Mouse (Mus musculus): ENCODE measurements at regions not wholly inside any gene's neighbourhood (a gene's known extent, or its start where the extent isn't known, plus 50 kb on each side); places are given as distances from the start of the nearest gene placed in this dataset.
"Not testable (repeated sequence)": the region's sequence is repeated elsewhere in the genome, so short reads cannot be mapped to it uniquely, and the experiment has no call there.

DNA sequence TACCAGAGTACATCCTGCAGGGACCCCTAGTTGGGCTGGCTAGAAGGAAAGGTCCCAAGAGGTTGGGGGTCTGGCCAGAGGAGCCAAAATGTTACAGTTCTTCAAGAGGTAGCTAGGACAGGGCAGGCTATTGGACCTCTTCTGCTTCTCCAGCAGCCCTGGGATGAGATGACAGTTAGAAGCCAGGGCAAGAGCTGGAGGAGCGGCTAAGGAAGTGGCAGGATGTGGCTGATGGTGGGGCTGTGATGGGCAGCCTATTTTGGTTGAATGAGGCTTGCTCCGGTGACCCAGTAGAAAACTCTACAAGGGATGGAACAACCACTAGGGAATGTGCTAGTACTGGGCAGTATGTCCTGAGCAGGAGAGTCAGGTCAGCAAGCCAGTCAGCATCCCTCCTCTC is 82.8 kb downstream of the Ddx11 start:
- DNase-seq (ENCODE audit: low spot score): no peak
- intact Hi-C loops (cut with DNase I): no loop called here

DNA sequence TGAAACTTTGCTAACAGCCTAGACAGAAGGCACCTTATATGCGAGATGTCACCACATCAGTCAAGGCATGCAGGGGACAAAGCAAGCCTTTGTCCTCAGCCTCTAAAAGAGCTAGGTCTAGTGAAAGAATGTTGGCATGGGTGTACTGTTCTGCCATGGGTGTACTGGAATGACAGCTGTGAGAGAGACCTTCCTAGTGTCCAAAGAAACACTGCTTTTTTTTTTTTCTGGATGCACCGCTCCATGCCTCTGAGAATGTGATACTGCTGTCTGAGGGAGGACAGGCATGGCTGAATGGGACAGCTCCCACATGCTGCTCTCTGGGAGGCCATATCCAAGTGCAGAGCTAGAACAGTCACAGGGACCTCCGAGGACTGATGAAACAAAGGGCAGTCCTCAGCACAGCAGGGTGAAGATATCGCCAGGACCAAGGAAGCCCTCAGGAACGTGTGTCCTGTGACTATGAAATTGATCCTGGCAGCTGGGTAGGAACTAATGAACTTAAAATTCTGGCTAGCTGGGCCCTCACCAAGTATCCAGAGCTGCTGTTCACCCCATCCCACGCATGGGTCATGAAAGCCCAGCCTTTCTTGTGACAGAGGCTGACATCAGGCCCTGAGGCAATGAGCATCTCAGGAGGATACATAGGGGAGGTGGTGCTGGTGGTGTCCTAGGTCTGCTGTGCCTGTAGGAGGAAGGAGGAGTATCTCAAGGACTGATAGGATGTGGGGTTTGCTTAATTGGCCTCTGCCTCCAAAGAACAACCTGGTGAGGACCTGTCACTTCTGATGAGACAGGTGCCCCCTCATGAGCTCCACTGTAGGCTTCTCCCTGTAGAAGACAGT is 84.6 kb downstream of the Ddx11 start:
- DNase-seq (ENCODE audit: low spot score); intact Hi-C loops (cut with DNase I): not testable (repeated sequence)

DNA sequence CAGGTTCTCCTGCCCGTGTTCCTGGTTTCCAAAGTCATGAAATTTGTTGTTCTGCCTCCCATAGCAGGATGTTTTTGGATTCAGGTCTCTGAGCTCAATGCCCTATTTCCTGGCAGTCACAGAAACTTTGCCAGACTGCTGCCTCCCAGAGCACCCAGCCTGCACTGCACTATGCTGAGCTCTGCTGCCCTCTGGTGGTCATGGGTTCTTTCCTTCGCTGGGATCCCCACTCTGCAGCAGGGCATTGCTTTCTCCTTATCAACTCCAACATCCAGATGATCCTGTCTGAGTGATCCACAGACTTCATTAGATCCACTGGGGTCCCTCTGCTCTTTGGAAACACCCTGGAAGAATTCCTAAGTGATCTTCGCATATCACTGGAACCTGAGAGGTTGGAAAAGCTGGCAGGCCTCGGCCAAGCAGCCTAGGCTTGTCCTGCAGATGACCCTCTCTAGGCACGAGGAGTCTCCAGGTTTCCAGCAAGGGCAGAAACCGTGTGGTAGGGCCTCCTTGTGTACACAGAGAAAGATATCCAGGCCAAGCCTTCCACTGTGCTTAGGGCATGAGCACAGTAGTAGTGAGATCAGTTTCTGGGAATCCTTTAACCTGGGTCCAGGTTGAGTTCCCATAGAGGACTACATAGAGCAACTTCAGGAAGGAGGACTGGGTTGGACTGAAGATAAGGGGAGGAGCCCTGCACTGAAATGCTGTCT is 85.6 kb downstream of the Ddx11 start:
- DNase-seq (ENCODE audit: low spot score); intact Hi-C loops (cut with DNase I): not testable (repeated sequence)

DNA sequence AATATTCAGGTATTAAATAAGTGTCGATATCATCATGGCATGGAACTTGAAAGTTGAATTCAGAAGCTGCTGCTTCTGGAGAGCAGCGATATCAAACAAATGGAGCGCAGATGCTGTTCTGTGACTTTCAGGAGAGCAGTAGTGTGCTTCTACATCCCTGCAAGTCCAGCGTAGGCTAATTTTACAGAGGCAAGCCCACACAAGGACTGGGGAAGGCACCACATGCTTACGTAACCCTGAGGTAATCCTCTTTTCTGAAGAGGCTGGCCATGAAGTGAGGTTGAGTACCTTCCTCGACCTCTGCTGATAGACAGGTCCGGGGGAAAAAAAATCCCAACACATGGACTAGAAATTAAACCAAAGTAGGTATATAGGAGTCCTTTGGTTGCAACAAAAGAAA is 88.2 kb downstream of the Ddx11 start:
- no peak for DNase-seq (ENCODE audit: low spot score)
- intact Hi-C loops (cut with DNase I): loop anchor here (2.0 kb wide), 1 partner anchor 59 kb away; no protein-coding TSS in a partner anchor

DNA sequence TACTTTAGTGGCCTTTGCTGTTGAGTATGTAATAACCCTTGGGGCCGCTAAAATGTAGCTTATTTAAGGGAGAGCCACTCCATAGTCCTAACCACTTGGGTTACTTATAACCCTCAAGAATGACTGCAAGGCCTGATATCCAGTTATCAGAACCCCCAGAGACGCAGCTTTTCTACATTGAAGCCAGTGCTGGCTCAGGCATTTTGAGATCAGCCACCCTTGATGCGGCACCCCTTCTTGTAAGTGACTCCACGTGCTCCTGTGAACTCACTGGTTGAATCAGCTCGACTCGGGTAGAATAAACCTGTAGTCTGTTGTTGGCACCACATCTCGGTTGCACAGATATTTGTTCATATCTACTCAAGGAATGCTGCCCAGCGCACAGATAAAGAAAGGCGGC is 89.3 kb downstream of the Ddx11 start:
- no peak for DNase-seq (ENCODE audit: low spot score)
- intact Hi-C loops (cut with DNase I): no loop called here

DNA sequence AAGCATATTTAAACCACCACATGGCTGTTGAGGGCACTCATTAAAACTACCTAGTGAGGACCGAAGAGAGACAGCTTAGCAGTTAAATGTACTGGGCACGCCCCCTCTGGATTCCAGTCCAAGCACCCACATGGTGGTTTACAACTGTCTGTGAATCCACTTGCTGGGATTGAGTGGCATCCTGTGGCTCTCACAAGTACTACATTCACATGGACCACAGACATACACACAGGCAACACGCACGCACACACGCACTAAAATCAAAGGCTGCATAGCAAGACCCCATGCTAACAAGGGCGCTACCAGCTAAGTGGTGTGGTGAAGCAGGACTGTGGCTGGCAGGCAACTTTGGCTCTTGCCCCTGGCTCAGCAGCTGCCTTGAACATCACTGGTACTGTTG is 95.0 kb downstream of the Ddx11 start:
- intact Hi-C loops (cut with DNase I): no loop called here
- no peak for DNase-seq (ENCODE audit: low spot score)

DNA sequence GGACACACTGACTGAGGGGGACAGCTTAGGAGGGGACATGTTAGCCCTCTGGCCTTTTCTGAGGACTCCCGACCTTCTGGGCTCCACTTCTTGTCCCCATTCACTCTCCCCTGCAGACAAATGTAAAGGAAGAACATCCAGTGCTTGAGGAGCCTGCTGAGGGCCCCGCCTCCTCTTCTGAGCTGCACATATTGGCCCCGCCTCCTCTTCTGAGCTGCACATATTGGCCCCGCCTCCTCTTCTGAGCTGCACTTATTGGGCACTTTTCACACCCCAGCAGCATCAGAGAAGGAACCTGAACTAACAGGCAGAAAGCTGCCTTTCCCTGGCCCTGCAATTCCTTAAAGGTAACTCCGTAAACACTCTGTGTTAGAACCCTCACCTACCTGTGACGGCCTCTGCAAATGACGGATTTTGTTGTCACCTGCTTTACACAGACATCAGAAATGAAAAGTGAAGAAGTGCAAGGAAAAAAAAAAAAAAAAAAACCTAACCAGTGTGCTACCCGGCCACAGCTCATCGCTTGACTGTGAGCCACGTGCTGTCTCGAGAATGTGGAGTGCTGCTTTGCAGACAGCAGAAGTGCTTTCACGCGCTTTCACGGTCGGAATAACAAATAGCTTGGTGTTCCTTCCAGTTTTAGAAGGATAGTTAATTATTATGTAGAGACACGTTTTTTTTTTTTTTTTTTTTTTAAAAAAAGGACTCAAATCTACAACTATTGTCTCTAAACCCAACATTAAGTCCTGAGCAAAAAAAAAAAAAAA is 96.5 kb downstream of the Ddx11 start:
- intact Hi-C loops (cut with DNase I): no loop called here

DNA sequence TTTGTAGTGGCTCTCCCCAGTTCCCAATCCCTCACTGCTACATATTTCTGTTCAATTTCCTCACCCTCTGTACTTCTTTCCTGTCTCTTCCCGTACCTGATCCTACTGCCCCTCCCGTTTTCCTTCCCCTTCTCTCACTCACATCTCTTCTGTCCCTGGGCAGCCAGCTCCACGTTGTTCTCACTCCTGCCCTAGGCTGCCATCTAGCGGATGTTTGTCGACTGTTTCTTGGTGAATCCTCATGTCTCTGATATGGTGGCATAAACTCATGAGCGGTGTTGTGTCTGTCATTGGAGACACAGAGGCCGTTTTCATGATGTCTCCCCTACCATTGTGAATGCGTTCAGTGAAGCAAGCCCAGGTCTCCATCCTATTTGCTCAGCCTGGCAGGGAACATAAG is 97.9 kb downstream of the Ddx11 start:
- intact Hi-C loops (cut with DNase I): no loop called here
- DNase-seq (ENCODE audit: low spot score): no peak

More for the DNA sequence above, 96.5 kb downstream of the Ddx11 start:
- no peak for DNase-seq (ENCODE audit: low spot score)

DNA sequence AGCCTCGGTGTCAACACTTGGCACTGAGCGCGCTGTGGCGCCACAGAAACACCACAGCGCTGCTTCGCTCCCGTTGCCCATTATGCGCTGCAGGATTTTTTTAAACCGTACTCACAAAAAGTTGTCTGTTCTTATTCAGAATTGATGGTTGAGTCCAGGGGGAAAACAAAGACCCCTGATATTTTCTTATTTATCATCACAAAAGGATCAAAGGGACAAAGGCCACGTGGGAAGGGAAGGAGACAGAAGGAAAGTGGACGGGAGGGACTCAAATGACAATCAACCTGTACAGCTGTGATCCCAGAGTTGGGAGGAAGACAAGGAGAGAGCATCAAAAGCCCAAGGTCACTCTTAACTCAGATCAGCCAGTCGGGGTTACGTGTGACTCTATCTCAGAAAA is 100.4 kb downstream of the Ddx11 start:
- DNase-seq (ENCODE audit: low spot score): no peak
- intact Hi-C loops (cut with DNase I): no loop called here

DNA sequence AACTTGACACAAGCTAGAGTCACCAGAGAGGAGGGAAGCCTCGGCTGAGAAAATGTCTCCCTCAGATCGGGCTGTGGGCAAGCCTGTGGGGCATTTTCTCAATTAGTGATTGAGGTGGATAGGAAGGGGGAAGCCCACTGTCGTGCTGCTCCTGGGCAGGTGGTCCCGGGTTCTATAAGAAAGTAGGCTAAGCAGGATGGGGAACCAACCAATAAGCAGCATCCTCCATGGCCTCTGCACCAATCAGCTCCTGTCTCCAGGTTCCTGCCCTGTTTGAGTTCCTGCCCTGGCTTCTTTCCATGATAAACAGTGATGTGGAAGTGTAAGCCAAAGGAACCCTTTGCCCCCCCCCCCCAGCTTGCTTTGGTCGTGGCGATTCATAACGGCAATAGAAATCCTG is 100.9 kb downstream of the Ddx11 start:
- intact Hi-C loops (cut with DNase I): no loop called here

DNA sequence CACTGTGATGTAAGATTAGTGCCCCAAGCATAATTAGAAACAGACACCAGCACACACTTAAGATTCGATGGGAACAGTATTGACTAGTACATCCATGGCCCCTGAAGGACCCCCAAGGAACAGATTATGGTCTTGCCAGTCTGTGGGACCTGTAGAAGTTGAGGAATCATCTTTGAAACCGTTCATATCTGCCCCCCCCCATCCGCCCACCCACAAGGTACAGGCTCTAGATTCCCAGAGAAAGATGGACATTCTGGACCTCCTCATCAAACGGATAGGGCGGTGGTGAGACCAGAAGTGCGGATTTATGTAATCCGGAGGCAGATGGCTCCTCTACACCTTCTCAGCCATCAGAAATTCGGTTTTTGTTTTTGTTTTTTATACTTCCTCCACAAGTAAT is 109.1 kb downstream of the Ddx11 start:
- no peak for DNase-seq (ENCODE audit: low spot score)
- intact Hi-C loops (cut with DNase I): no loop called here

More for the DNA sequence above, 100.9 kb downstream of the Ddx11 start:
- DNase-seq (ENCODE audit: low spot score): no peak

DNA sequence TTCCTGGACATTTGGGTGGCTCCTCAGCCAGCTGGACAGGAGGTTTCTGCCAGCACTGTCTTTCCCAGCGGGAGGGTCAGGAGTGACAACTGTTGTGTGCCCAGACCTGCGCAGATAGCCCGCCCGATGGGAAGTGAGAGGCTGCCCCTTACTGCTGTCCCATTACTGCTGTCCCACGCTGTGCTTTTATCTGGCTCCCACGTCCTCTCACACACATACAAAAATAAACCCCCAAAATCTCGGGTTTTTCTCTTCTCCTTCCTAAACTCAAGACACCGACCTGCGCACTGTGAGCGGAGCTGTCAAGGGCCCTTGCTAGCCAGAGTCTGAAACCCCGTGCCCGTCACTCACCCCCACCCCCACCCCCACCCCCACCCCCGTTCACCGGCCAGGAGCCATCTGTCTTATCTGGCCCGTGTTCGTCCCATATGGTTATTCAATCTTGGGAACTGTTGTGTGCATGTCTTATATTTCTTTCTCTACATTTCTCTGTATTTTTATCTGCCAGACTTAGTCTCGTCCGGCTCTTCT is 109.6 kb downstream of the Ddx11 start:
- DNase-seq (ENCODE audit: low spot score): no peak
- intact Hi-C loops (cut with DNase I): no loop called here

DNA sequence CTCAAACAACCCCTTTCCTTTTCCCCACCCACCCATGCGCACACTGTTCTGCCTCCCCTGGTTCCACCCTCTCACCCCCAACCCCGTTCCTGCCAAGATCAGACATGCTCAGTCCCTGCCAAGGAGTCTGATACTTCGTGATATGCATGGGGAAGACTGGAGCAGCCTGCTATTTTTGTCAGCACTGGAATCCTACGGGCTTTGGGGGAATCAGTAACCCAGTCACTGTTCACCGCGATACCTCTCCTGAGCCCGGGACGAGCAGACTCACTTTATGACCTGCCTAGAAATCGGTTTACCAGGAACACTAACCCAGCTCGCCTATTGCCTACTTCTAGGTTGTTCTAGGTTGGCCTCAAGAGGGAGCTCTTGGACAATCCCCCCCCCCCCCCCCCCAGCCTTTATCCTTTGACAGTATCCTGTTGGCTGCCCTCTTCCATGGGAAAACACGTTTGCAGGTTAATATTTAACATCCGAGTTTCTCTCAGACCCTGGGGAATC is 110.2 kb downstream of the Ddx11 start:
- no peak for DNase-seq (ENCODE audit: low spot score)
- intact Hi-C loops (cut with DNase I): no loop called here

DNA sequence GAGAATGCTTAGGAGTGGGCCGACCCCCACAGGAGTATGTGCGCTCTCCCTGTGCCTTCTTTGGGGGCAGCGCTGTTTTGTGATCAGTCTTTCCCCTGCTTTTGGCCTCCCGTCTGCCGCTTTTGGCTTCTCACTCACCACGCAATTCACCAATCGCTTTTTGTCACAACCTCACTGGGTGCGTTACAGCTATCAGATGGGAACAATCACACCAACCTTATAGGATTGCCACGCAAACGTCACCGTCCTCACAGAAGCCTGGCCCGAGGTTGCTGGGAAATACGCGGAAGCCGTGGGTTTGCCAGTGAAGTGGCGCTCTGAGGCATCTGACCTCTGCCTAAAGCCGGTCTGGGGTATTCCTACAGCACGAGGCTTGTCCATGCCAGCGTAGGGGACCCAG is 111.1 kb downstream of the Ddx11 start:
- intact Hi-C loops (cut with DNase I): no loop called here
- DNase-seq (ENCODE audit: low spot score): no peak

DNA sequence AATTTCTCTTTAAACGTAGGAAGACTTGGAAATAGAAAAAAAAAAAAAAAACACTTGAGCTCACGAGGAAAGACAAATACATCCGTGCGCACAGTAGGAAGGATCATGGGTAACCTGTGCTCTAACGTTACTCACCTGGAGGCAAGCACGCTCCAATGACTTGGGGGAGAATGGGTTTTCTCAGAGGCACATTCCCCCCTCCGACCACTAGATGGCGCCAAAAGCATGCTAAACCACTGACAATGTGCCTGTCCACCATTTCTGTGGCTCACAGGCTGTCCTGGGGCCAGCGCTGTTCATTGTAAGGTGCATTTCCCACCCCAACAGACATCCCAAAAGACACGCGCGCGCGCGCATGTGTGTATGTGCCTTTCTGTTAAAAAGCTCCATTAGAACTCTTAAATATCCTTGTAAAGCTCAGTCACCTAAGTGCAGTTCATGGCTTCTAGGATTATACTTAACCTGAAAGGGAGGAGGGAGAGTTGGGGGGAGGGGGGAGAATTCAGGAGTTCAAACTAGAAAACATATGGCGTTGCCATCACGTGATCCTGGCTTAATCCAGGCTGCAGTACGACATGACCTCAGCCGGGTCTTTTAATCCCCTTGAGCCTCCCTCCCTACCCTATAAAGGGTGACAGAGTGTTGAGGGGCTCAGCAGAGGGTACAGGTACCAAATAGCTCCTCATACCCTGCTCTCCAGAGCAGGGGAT is 111.9 kb downstream of the Ddx11 start:
- intact Hi-C loops (cut with DNase I): loop anchor here (1.0 kb wide), 3 partner anchors 219 to 255 kb away; no protein-coding TSS in a partner anchor
- DNase-seq (ENCODE audit: low spot score): peak; percentile 48

DNA sequence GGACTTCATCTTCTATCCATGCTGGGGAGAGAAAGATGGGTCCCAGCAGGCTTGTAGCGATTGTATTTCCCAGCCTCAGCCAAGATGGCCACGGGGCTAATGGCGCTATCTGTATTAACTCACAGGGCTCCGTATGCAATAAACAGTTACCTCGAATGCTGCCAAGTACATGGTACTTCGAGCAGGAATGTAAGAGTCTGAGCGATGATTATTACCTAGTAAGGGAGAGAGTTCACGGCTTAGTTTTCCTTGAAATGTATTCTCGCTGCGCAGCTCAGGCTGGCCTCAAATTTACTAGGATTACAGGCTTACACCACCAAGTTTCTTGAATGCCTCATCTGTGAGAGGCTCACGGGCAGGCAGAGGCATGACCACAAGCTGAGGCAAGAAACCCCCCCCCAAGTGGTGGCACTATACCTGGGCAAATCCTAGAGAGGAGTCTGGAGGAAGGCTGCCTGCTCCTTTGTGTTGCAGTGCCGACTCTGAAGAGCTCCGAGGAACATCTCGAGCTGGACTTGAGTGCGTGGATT is 112.6 kb downstream of the Ddx11 start:
- no peak for DNase-seq (ENCODE audit: low spot score)
- intact Hi-C loops (cut with DNase I): loop anchor here (1.0 kb wide), 3 partner anchors 218 to 254 kb away; no protein-coding TSS in a partner anchor

DNA sequence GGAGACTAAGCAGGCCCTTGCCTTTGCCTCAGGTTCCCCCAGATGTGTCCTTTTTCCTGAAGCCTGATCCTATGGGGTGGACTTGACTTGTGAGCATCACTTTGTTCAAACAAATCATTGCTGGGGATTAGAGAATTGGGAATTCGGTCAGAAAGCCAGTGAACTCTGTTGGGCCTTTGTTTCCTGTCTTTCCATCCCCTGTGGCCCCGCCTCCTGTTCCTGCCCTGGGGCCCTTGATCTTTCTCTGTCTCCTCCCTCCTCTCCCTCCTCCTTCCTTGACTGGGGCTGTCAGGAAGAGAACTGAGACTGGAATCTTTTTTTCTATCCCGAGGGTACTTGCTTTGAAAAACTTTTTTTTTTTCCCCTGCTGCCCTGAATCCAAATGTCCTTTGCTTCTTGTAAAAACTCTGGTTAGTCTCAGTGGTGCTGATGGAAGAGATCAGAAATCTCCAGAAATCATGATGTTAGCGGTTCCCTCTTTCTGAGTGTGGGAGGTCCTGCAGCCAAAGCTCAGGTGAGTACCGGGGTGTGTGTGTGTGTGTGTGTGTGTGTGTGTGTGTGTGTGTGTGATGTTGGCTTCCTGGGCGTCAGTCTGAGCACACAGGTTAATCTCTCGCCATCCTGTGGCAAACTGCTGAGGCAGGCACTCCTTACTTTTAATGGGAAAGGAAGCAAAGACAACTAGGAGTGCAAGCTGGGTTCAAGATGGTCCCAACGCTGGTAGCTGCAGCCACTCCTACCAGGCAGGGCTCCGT is 118.7 kb downstream of the Ddx11 start:
- intact Hi-C loops (cut with DNase I): no loop called here
- DNase-seq (ENCODE audit: low spot score): no peak

DNA sequence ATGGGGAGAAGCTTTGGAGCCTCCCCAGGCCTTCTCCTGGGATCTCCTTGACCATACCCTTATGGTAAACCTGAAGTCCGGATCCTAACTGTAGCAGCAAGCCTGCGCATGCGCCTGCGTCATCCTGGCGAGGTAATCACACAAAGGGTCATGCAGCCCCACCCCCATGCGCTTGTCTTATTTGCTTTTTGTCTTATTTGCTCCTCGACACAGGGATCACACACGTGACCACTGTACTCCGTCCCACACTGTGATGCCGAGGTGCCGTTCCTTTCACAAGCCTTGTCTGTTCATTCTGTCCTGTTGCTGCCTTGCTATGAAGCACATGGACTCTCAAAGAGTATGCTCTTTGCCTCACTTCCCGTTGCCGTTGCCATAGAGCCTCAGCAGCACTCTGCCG is 120.9 kb downstream of the Ddx11 start:
- intact Hi-C loops (cut with DNase I): no loop called here
- no peak for DNase-seq (ENCODE audit: low spot score)
